Mouse (Mus musculus) lung, postnatal 25 days (tissue): ENCODE data around the gene Olfr1045.

ENCODE experiments used
- DNase-seq: peaks from one replicate; pipeline ENCODE4 v3.0.0; 2022; ENCODE audit warnings: low spot score

Gene Olfr1045

GRCm38 (mm10) chr2:86202909-86203308 is at the start of gene Olfr1045:
TSS of gene Olfr1045 (minus strand) at chr2:86203009.
- DNase-seq, result no peak

GRCm38 (mm10) chr2:86240189-86240588 is 37.4 kb upstream of the Olfr1045 start, which contains the start of gene Olfr1048:
TSS of gene Olfr1048 (minus strand) at chr2:86240289.
- DNase-seq, result no peak

GRCm38 (mm10) chr2:86231301-86231700 is 28.5 kb upstream of the Olfr1045 start, which contains the start of gene Olfr1047:
TSS of gene Olfr1047 (minus strand) at chr2:86231401.
- DNase-seq, result no peak

GRCm38 (mm10) chr2:86219214-86219613 is 16.4 kb upstream of the Olfr1045 start, which contains the start of gene Olfr1046:
TSS of gene Olfr1046 (minus strand) at chr2:86219314.
- no peak for DNase-seq

- no peak for DNase-seq
These were observed 6.9 kb downstream of the Olfr1045 start for GRCm38 (mm10) chr2:86195863-86196262.

- DNase-seq, result no peak
These were observed 17.2 kb downstream of the Olfr1045 start, which contains the start of gene Olfr52 for GRCm38 (mm10) chr2:86185583-86185982. TSS of gene Olfr52 (minus strand) at chr2:86185683.

- DNase-seq, result no peak
These were observed 22.9 kb downstream of the Olfr1045 start for GRCm38 (mm10) chr2:86179950-86180349.

- DNase-seq, result no peak
These were observed 25.1 kb downstream of the Olfr1045 start, which contains the start of gene Olfr1044 for GRCm38 (mm10) chr2:86177720-86178119. TSS of gene Olfr1044 (minus strand) at chr2:86177820.

- peak; percentile 1 for DNase-seq
These were observed 27.4 kb downstream of the Olfr1045 start for GRCm38 (mm10) chr2:86175422-86175821.

- no peak for DNase-seq
These were observed 35.4 kb downstream of the Olfr1045 start, which contains the start of gene Olfr1043 for GRCm38 (mm10) chr2:86167422-86167821. TSS of gene Olfr1043 (minus strand) at chr2:86167522.

GRCm38 (mm10) chr2:86161738-86162137 is 41.1 kb downstream of the Olfr1045 start, which contains the start of gene Olfr1042:
TSS of gene Olfr1042 (minus strand) at chr2:86161838.
- no peak for DNase-seq

- no peak for DNase-seq
These were observed 56.2 kb downstream of the Olfr1045 start, which contains the start of gene Olfr1040 for GRCm38 (mm10) chr2:86146632-86147031. TSS of gene Olfr1040 (minus strand) at chr2:86146732.
